Mouse (Mus musculus): ENCODE data around the gene Sgip1. TPM values are rescaled to one million over a fixed set of nuclear protein-coding genes. Genes with fewer than 3 reads are reported as not detected.

Gene Sgip1
- polyA plus RNA-seq, 1 experiment from 2014 or later: 68.6 TPM

DNA sequence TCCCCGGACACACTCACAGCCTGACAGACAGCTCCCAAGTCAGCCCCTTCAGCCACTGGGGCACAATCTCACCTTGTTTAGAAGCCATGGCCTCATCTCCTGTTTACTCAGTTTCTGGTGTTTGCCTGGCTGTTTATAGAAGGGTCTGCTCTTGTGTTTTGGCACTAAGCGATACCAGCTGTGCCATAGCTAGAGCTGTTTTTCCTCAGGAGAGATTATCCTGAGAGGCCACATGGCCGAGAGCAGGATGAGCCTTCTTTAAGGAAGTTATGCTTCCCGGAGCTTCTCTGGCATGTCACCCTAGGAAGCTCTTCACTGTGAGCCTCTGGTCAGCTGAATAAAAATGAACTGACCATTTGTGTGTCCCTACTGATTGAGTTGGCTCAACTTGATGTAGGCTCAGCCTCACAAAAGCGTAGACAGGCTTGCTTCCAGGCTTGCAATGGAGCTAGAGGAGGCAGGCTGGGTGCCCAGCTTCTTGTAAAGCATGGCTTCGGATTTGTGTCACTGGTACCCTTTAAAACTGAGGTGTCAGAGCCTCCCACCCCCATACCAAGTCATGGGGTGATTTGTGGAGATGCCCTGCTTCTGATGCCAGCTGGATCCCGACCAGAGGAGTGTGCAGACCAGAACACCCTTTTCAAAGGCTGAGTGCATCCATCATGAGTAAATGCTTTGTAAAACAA lies 42.1 kb downstream of the Sgip1 start:
- H3K4me1 ChIP-seq (replicated peaks): peaks cover 20% of the 10 kb centered on the region
- H3K27me3 ChIP-seq: no peaks in the 10 kb centered on the region
- no peak overlapping the region for H3K4me3 ChIP-seq
- no peak for ATAC-seq (ENCODE audit: low FRiP score)
- WGBS: 80% methylated on average over 7 of the region's 7 CpGs
- H3K27ac ChIP-seq: no peak overlapping the region
- no peaks in the 10 kb centered on the region for H3K9me3 ChIP-seq
- no peak overlapping the region for H3K9ac ChIP-seq
- no peaks in the 10 kb centered on the region for H3K36me3 ChIP-seq
- H3K4me2 ChIP-seq: no peak overlapping the region

- no peak overlapping the region for H3K27ac ChIP-seq
- peaks cover 15% of the 10 kb centered on the region for H3K4me1 ChIP-seq (replicated peaks)
- no peaks in the 10 kb centered on the region for H3K36me3 ChIP-seq
- H3K4me3 ChIP-seq: no peak overlapping the region
- H3K9ac ChIP-seq: no peak overlapping the region
- no peak for ATAC-seq (ENCODE audit: low FRiP score)
- H3K27me3 ChIP-seq: no peaks in the 10 kb centered on the region
- no peaks in the 10 kb centered on the region for H3K9me3 ChIP-seq
- H3K4me2 ChIP-seq: no peak overlapping the region
- WGBS: 81% methylated on average over 4 of the region's 4 CpGs
Measured at GRCm38 (mm10) chr4:102785158-102785557, 44.1 kb downstream of the Sgip1 start.

GRCm38 (mm10) chr4:102792100-102792790 lies 51.1 kb downstream of the Sgip1 start:
- Histone ChIP-seq H3K4me3 (no peak overlapping the region), H3K9ac (no peak overlapping the region), H3K4me2 (no peak overlapping the region), H3K4me1 (replicated peaks) (peaks cover 9% of the 10 kb centered on the region; the same call in 1 of the 2 replicates), H3K27ac (no peak overlapping the region), H3K36me3 (no peaks in the 10 kb centered on the region), H3K9me3 (no peaks in the 10 kb centered on the region), H3K27me3 (no peaks in the 10 kb centered on the region)
- WGBS: 77% methylated on average over 8 of the region's 8 CpGs
- ATAC-seq (ENCODE audit: low FRiP score): no peak

- no peak for ATAC-seq (ENCODE audit: low FRiP score)
- Histone ChIP-seq H3K4me3 (no peak overlapping the region), H3K9ac (no peak overlapping the region)
Measured at GRCm38 (mm10) chr4:102801471-102801870, 60.4 kb downstream of the Sgip1 start.

DNA sequence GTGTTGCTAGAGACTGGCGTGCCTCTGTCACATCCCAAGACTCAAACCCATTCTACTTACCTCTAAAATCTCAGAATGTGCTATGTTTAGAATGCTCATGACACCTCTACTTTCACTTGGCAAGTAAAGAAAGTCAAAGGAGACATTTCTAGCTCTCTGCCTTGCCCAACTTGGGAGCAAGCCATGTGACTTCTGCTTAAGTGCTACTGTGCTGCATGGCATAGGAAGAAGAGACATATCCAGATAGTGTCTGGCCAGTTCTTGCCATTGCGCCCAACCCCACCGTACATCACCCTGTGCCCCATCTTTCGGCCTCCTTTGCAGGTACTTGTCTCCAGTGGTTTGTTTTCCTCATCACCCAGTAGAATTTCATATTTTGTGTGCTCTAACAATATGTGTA lies 60.8 kb downstream of the Sgip1 start:
- Histone ChIP-seq H3K9ac (no peak overlapping the region), H3K36me3 (no peaks in the 10 kb centered on the region), H3K4me1 (replicated peaks) (peaks cover 10% of the 10 kb centered on the region), H3K4me3 (no peak overlapping the region), H3K4me2 (no peak overlapping the region), H3K27ac (no peak overlapping the region), H3K9me3 (no peaks in the 10 kb centered on the region), H3K27me3 (no peaks in the 10 kb centered on the region)
- no peak for ATAC-seq (ENCODE audit: low FRiP score)
- WGBS: 92% methylated on average over 4 of the region's 4 CpGs

More at GRCm38 (mm10) chr4:102801471-102801870, 60.4 kb downstream of the Sgip1 start:
- no peak overlapping the region for H3K27ac ChIP-seq
- H3K36me3 ChIP-seq: no peaks in the 10 kb centered on the region
- H3K27me3 ChIP-seq: no peaks in the 10 kb centered on the region
- H3K9me3 ChIP-seq: no peaks in the 10 kb centered on the region
- 98% methylated on average over 1 of the region's 1 CpGs for WGBS
- peaks cover 10% of the 10 kb centered on the region for H3K4me1 ChIP-seq (replicated peaks)
- no peak overlapping the region for H3K4me2 ChIP-seq

DNA sequence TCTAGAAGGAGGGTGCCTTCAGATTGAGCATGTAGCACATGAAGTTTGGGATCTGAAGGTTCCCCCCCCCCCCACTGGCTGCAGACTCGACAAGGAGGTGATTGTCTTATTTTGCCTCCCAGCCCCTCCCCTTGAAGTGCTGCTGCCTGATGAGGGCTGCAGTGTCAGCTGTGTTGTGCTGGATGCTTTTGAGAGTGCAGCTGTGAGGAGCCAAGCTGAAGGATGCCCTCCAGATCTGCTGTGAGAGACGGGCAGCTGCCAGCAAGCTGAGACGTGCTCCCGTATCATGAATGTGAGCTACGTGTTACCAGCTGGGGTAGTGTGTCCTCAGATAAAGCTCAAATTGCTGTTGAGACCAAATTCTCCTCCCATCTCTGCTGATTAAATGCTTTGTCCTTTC lies 63.5 kb downstream of the Sgip1 start:
- H3K4me3 ChIP-seq: no peak overlapping the region
- H3K27ac ChIP-seq: no peak overlapping the region
- no peak overlapping the region for H3K9ac ChIP-seq
- whole genome bisulfite sequencing: 62% methylated on average over 5 of the region's 5 CpGs
- H3K4me2 ChIP-seq: no peak overlapping the region
- H3K9me3 ChIP-seq: no peaks in the 10 kb centered on the region
- H3K36me3 ChIP-seq: no peaks in the 10 kb centered on the region
- H3K27me3 ChIP-seq: no peaks in the 10 kb centered on the region
- ATAC-seq (ENCODE audit: low FRiP score): no peak
- H3K4me1 ChIP-seq (replicated peaks): peaks cover 10% of the 10 kb centered on the region

- no peak overlapping the region for H3K9ac ChIP-seq
- no peak for ATAC-seq (ENCODE audit: low FRiP score)
- no peaks in the 10 kb centered on the region for H3K36me3 ChIP-seq
- WGBS: 91% methylated on average over 3 of the region's 3 CpGs
- no peak overlapping the region for H3K4me3 ChIP-seq
- no peaks in the 10 kb centered on the region for H3K27me3 ChIP-seq
- no peak overlapping the region for H3K4me2 ChIP-seq
- peaks cover 16% of the 10 kb centered on the region for H3K4me1 ChIP-seq (replicated peaks)
- H3K9me3 ChIP-seq: no peaks in the 10 kb centered on the region
- no peak overlapping the region for H3K27ac ChIP-seq
Measured at GRCm38 (mm10) chr4:102806987-102807386, 65.9 kb downstream of the Sgip1 start.

GRCm38 (mm10) chr4:102808258-102808657 lies 67.2 kb downstream of the Sgip1 start:
- no peak for ATAC-seq (ENCODE audit: low FRiP score)
- Histone ChIP-seq H3K27me3 (no peaks in the 10 kb centered on the region), H3K4me1 (replicated peaks) (peaks cover 16% of the 10 kb centered on the region), H3K4me2 (no peak overlapping the region), H3K9ac (no peak overlapping the region), H3K27ac (no peak overlapping the region), H3K4me3 (no peak overlapping the region), H3K36me3 (no peaks in the 10 kb centered on the region), H3K9me3 (no peaks in the 10 kb centered on the region)

GRCm38 (mm10) chr4:102809296-102809695 lies 68.2 kb downstream of the Sgip1 start:
- H3K27ac ChIP-seq: no peak overlapping the region
- H3K4me1 ChIP-seq (replicated peaks): peaks cover 13% of the 10 kb centered on the region
- H3K9ac ChIP-seq: no peak overlapping the region
- ATAC-seq (ENCODE audit: low FRiP score): no peak
- WGBS: 82% methylated on average over 4 of the region's 4 CpGs
- no peaks in the 10 kb centered on the region for H3K36me3 ChIP-seq
- H3K4me3 ChIP-seq: no peak overlapping the region
- H3K27me3 ChIP-seq: no peaks in the 10 kb centered on the region
- H3K4me2 ChIP-seq: no peak overlapping the region
- no peaks in the 10 kb centered on the region for H3K9me3 ChIP-seq

GRCm38 (mm10) chr4:102810277-102810676 lies 69.2 kb downstream of the Sgip1 start:
- H3K4me2 ChIP-seq: no peak overlapping the region
- ATAC-seq (ENCODE audit: low FRiP score): no peak
- no peak overlapping the region for H3K4me3 ChIP-seq
- WGBS: 93% methylated on average over 1 of the region's 1 CpGs
- H3K4me1 ChIP-seq (replicated peaks): peaks cover 6% of the 10 kb centered on the region
- H3K27me3 ChIP-seq: no peaks in the 10 kb centered on the region
- H3K9ac ChIP-seq: no peak overlapping the region
- H3K27ac ChIP-seq: no peak overlapping the region
- no peaks in the 10 kb centered on the region for H3K36me3 ChIP-seq
- H3K9me3 ChIP-seq: no peaks in the 10 kb centered on the region

DNA sequence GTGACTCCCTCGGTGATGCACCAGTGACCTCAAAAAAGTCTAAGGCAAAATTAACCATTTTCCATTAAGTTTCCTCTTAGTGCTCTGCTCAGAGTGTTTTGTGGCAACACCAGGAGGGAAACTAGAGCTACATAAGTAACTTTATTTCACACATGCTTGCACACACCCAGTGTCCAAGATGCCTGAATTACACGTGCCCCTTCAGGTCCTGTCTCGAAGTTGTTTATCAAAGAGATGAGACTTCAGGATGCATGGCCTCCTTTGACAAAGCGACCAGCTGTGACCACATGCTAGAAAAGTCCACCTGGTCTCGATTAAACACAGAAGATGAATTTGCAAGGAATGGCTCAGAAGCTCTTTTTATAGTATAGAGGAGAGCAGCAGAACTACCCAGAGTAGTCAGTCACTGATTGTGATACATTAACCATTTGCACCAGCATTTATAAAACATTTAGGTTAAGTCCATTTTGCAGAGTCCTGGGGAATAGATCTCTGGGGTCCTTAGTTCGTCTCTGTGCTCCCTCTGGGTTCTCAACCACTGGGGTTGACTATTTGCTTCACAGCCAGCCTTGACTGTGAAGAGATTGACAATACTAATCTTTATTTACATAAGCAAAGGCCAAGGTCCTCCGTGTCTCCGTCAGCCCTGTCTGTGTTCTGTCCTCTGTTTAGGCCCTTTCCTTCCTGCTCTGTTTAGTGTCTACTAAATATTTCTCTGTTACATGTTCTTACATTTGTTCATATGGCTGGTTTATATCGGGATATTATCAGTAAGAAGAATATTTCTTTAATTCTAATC lies 70.1 kb downstream of the Sgip1 start:
- Histone ChIP-seq H3K27me3 (no peaks in the 10 kb centered on the region), H3K9ac (no peak overlapping the region), H3K27ac (no peak overlapping the region), H3K4me2 (no peak overlapping the region), H3K9me3 (no peaks in the 10 kb centered on the region), H3K36me3 (no peaks in the 10 kb centered on the region), H3K4me3 (no peak overlapping the region), H3K4me1 (replicated peaks) (peaks cover 6% of the 10 kb centered on the region)
- no peak for ATAC-seq (ENCODE audit: low FRiP score)
- 60% methylated on average over 9 of the region's 9 CpGs for WGBS

DNA sequence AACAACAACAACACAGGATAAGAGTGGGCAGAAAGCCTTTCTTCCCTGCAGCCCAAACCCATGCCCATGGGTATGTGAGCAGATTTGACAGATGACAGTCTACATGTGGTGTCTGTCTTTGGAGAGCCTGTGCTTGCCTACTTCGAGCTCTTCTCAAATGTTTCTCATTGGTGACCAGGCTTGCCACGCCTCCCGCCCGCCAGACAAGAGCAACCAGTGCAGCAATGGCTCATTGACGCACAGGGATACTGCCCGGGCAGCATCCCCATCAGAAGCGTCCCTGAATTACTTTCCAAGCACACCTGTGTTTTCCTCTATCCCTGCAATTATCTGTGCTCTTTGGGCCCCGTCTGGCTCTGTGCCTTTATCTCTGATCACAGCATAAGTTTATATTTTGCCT lies 72.2 kb downstream of the Sgip1 start:
- no peaks in the 10 kb centered on the region for H3K27me3 ChIP-seq
- H3K4me3 ChIP-seq: no peak overlapping the region
- peaks cover 6% of the 10 kb centered on the region for H3K4me1 ChIP-seq (replicated peaks)
- H3K4me2 ChIP-seq: no peak overlapping the region
- no peak overlapping the region for H3K27ac ChIP-seq
- 88% methylated on average over 8 of the region's 8 CpGs for WGBS
- no peaks in the 10 kb centered on the region for H3K9me3 ChIP-seq
- H3K36me3 ChIP-seq: no peaks in the 10 kb centered on the region
- no peak overlapping the region for H3K9ac ChIP-seq
- ATAC-seq (ENCODE audit: low FRiP score): no peak
